Mouse (Mus musculus): ENCODE results near the gene Kcnd3.

- TF ChIP-seq CTCF (IDR thresholded peaks at IDR 0.05; ENCODE audit: insufficient read depth, low read depth, low read length) (no peak), POLR2A (IDR thresholded peaks at IDR 0.05; ENCODE audit: insufficient read depth, low read depth, low read length) (no peak)
These were observed 228.2 kb downstream of the Kcnd3 start for GRCm38 (mm10) chr3:105680346-105680745.

Measured in olfactory bulb, adult 2 months (tissue).